In the genomic region with DNA sequence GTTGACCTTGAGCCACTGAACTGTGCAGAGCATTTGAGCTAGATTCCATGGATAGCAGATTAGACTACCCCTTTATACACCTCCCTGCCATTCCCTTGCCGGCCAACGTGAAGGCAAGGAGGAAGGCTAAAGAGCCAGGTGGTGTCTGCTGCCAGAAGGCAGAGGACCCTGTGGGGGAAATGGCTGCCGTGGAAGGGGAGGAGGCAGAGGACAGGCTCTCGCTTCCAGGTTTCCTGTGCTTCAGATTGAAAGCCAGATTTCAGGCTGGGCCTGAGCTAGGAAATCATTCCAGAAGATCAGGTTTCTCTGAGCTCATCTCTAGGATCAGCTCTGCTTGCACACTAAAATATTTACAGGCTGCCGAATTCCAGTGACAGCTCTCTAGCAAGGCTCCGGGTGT, we compare ENCODE assay signal across 10 mouse cellular contexts.
DNase-seq lines count a peak whose midpoint lies in the region; ATAC-seq and TF ChIP-seq lines count a peak whose summit lies in the region.
"Had no signal": no experiment of that assay in that cellular context is flagged by ENCODE, and none has a peak within 500 bp of the region (broad histone marks: within the 10 kb centered on the region; RNA-seq: fewer than 3 reads in every experiment).

No protein-coding gene starts in this region.

- H3K27ac ChIP-seq in heart, embryonic 13.5 days (replicated peaks) = peak overlapping the region; percentile 33
- no peak overlapping the region; the same call in 1 of the 2 replicates for H3K27ac ChIP-seq in heart, embryonic 11.5 days (ENCODE audit: low read depth, low read length)
- H3K27ac ChIP-seq in left cerebral cortex, adult 2 months = peak overlapping the region; percentile 59; the same call in 1 of the 2 replicates
- H3K27ac ChIP-seq in embryonic facial prominence, embryonic 15.5 days (replicated peaks) = peak overlapping the region; percentile 59
- H3K27ac ChIP-seq in intestine, embryonic 16.5 days (ENCODE audit: low read length) = peak overlapping the region; percentile 23

- H3K36me3 ChIP-seq in heart, embryonic 13.5 days = peaks cover 10% of the 10 kb centered on the region
- no peaks in the 10 kb centered on the region for H3K36me3 ChIP-seq in heart, embryonic 11.5 days (ENCODE audit: control insufficient read depth, insufficient read depth, low read length)
- peaks cover 3% of the 10 kb centered on the region; the same call in 1 of the 2 replicates for H3K36me3 ChIP-seq in embryonic facial prominence, embryonic 15.5 days
- no peaks in the 10 kb centered on the region for H3K36me3 ChIP-seq in intestine, embryonic 16.5 days (ENCODE audit: control insufficient read depth, insufficient read depth, low read length)

- no peak for TF ChIP-seq CTCF in left cerebral cortex, adult 2 months (IDR thresholded peaks at IDR 0.05)

- no peaks in the 10 kb centered on the region for H3K27me3 ChIP-seq in heart, embryonic 13.5 days (replicated peaks)
- no peaks in the 10 kb centered on the region for H3K27me3 ChIP-seq in heart, embryonic 11.5 days (ENCODE audit: control insufficient read depth, insufficient read depth, low read length)
- H3K27me3 ChIP-seq in embryonic facial prominence, embryonic 15.5 days = no peaks in the 10 kb centered on the region
- H3K27me3 ChIP-seq in intestine, embryonic 16.5 days (replicated peaks; ENCODE audit: control insufficient read depth, insufficient read depth, low read length) = no peaks in the 10 kb centered on the region

- DNase-seq in left cerebral cortex, adult 2 months (ENCODE audit: extremely low spot score in 1 of 2, low spot score in 2 of 2) = no peak
- no peak for DNase-seq in left cerebral cortex, postnatal 4 days
- DNase-seq in thymus, postnatal 36 days = no peak
- no peak for DNase-seq in right cerebral cortex, postnatal 4 days
- DNase-seq: adrenal gland, postnatal 10 days; cerebellum, adult 18-20 months had no signal

- peak overlapping the region; percentile 2; the same call in 1 of the 2 replicates for H3K4me2 ChIP-seq in heart, embryonic 13.5 days
- no peak overlapping the region for H3K4me2 ChIP-seq in heart, embryonic 11.5 days
- H3K4me2 ChIP-seq in embryonic facial prominence, embryonic 15.5 days (replicated peaks) = no peak overlapping the region
- no peak overlapping the region for H3K4me2 ChIP-seq in intestine, embryonic 16.5 days (ENCODE audit: low read depth, low read length)

- ATAC-seq in heart, embryonic 13.5 days (ENCODE audit: extremely low read depth, insufficient number of reproducible peaks, low FRiP score, low TSS enrichment) = no peak
- no peak for ATAC-seq in heart, embryonic 11.5 days (replicated peaks; ENCODE audit: insufficient number of reproducible peaks, low FRiP score, low TSS enrichment)
- 0 out of 2 replicates have a peak, but pooled peaks have one; percentile 20 for ATAC-seq in embryonic facial prominence, embryonic 15.5 days (ENCODE audit: insufficient number of reproducible peaks, low FRiP score, low TSS enrichment, low read depth)
- no peak for ATAC-seq in intestine, embryonic 16.5 days

- 30% methylated on average over 6 of the region's 6 CpGs for WGBS in heart, embryonic 13.5 days
- 41% methylated on average over 6 of the region's 6 CpGs for WGBS in heart, embryonic 11.5 days (ENCODE audit: insufficient replicate concordance)
- WGBS in embryonic facial prominence, embryonic 15.5 days = 25% methylated on average over 6 of the region's 6 CpGs
- 32% methylated on average over 6 of the region's 6 CpGs for WGBS in intestine, embryonic 16.5 days

- intact Hi-C loops in left cerebral cortex, adult 2 months (cut with DNase I) = no loop called here
- intact Hi-C loops in left cerebral cortex, postnatal 4 days (cut with DNase I) = no loop called here

- H3K4me1 ChIP-seq in heart, embryonic 13.5 days = peaks cover 64% of the 10 kb centered on the region
- peaks cover 43% of the 10 kb centered on the region for H3K4me1 ChIP-seq in heart, embryonic 11.5 days (ENCODE audit: control insufficient read depth, insufficient read depth, low read length)
- peaks cover 25% of the 10 kb centered on the region for H3K4me1 ChIP-seq in embryonic facial prominence, embryonic 15.5 days
- peaks cover 28% of the 10 kb centered on the region for H3K4me1 ChIP-seq in intestine, embryonic 16.5 days (ENCODE audit: control insufficient read depth, insufficient read depth, low read length)

- no peak overlapping the region for H3K4me3 ChIP-seq in heart, embryonic 13.5 days
- no peak overlapping the region; the same call in 1 of the 2 replicates for H3K4me3 ChIP-seq in heart, embryonic 11.5 days (ENCODE audit: low read depth, low read length)
- H3K4me3 ChIP-seq in left cerebral cortex, adult 2 months = no peak overlapping the region
- no peak overlapping the region for H3K4me3 ChIP-seq in embryonic facial prominence, embryonic 15.5 days (replicated peaks)
- no peak overlapping the region for H3K4me3 ChIP-seq in intestine, embryonic 16.5 days (ENCODE audit: low read length)

- no peaks in the 10 kb centered on the region for H3K9me3 ChIP-seq in heart, embryonic 13.5 days
- no peaks in the 10 kb centered on the region for H3K9me3 ChIP-seq in heart, embryonic 11.5 days (replicated peaks; ENCODE audit: control insufficient read depth, low read length)
- H3K9me3 ChIP-seq in embryonic facial prominence, embryonic 15.5 days (replicated peaks) = no peaks in the 10 kb centered on the region
- H3K9me3 ChIP-seq in intestine, embryonic 16.5 days (ENCODE audit: control insufficient read depth, low read length) = no peaks in the 10 kb centered on the region

- 0 out of 2 replicates have a peak overlapping the region, but pooled peaks have one; percentile 6 for H3K9ac ChIP-seq in heart, embryonic 13.5 days
- no peak overlapping the region for H3K9ac ChIP-seq in heart, embryonic 11.5 days (ENCODE audit: low read depth, low read length)
- H3K9ac ChIP-seq in embryonic facial prominence, embryonic 15.5 days = no peak overlapping the region
- no peak overlapping the region; the same call in 1 of the 2 replicates for H3K9ac ChIP-seq in intestine, embryonic 16.5 days (ENCODE audit: low read depth, low read length)
